Mouse (Mus musculus): ENCODE measurements around the gene Fndc7.

Gene Fndc7

DNA sequence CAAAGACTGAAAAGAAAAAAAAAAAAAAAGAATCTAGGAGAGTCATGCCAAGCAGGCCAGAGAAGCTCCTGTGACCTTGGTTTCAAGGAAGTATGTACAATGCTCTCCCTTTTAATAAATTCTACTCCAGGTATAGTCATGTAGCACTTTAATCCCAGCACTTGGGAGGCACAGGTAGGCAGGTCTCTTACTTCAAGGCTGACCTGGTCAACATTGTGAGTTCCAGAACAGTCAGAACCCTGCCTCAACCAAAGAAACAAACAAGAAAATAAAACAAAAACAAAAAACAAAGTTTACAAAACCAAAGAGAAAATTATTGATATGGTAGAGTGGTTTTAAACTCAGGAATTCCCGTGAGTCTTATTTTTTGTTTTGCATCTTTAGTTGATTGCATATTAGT lies at the start of gene Fndc7:
Fndc7 (minus strand) TSS at position 101 of the 400 bp plus-strand sequence.
- DNase-seq: no peak

DNA sequence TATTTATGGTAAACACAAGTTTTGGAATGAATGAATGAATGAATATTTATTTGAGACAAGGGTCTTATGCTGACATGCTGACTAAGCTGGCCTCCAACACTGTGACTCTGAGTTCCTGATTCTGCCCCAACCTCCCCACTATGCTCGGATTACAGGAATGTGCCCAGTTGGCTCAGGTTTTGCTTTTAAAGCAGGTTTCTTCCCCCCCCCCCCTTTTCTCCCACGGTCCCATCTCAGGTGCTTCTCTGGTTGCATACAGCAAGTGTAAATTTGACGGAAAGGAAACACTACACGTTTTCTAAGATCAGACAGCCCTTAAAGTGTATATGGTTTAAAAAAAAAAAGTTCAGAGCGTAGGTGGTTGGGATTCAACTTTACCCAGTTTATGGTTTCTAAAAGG lies 49.8 kb upstream of the Fndc7 start, which contains the start of gene Henmt1:
Henmt1 (plus strand) TSS at position 301 of the 400 bp plus-strand sequence.
- no peak for DNase-seq

GRCm38 (mm10) chr3:108938691-108939090 lies 48.9 kb upstream of the Fndc7 start:
- DNase-seq: no peak

- DNase-seq: no peak
Observed at GRCm38 (mm10) chr3:108933557-108933956, 43.7 kb upstream of the Fndc7 start.

GRCm38 (mm10) chr3:108926308-108926707 lies 36.5 kb upstream of the Fndc7 start:
- no peak for DNase-seq

DNA sequence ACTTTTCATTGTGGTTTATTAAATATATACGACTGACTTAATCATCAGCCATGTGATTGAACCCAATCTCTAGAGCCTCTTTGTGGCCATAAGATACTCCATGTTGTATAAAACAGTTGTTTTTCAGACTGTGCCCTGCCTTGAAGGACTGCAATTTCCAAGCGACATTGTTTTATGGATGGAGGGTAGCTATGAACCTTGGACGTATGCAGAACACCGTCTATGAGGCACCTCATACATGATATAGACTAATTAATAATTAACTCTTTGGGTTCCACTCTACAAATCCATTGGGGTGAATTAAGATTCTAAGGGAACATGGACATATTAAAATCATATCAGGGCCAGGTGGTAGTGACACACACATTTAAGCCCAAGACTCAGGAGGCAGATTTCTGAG lies 35.9 kb upstream of the Fndc7 start:
- DNase-seq: no peak

DNA sequence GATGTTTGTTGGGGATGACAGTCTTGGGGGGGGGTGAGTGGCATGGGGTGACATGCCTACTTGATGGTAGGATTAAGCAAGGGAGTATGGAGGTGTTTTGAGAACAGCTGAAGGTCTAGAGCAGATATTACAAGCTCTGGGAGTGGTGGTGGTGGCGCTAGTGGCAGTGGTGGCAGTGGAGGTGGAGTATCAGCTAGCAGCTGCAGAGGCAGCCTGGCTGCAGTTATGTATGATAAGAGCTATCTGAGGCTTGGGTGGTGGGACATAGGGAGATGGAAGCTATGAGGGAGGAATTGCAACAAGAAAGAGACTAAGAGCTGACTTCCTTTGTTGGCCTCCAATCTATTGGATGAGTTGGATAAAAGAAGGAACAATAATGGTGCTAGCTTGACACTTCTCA lies 32.0 kb upstream of the Fndc7 start:
- DNase-seq: no peak

GRCm38 (mm10) chr3:108920442-108921070 lies 30.7 kb upstream of the Fndc7 start:
- no peak for DNase-seq

DNA sequence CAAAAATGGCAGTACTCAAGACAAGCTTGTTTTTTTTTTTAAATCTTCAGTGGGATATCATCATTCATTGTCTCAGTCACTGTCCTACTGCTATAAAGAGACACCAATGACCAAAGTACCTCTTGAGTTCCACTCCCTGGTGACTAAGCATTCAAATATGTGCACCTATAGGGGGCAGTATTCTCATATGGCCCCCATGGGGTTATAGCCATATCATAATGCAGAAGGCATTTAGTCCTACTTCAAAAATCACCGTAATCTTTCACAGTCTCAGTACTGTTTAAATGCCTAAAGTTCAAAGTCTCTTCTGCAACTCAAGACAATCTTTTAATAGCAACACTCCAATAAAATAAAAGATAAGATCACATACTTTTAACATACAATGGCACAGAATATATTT lies 29.0 kb upstream of the Fndc7 start:
- DNase-seq: peak; percentile 18

GRCm38 (mm10) chr3:108917986-108918385 lies 28.2 kb upstream of the Fndc7 start:
- DNase-seq: peak; percentile 11

- DNase-seq: peak; percentile 38
Observed at GRCm38 (mm10) chr3:108916857-108917256, 27.0 kb upstream of the Fndc7 start.

DNA sequence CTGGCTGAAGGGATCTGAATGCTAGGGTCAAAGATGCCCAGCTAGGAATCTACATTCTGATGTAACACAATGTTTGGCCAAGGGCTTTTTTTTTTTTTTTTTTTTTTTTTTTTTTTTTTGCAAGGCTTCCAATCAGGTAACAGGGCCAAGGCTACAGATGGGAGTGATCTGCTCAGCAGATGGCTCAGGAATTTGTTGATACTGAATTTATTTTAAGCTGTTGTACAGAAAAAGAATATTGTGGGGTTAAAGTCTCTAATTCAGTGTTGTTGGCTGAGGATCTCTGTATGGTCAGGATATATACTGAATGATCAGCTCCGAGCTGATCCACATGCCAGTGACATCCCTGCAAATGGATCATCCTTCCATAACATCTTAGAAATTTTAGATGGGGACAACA lies 26.2 kb upstream of the Fndc7 start:
- DNase-seq: peak; percentile 86

DNA sequence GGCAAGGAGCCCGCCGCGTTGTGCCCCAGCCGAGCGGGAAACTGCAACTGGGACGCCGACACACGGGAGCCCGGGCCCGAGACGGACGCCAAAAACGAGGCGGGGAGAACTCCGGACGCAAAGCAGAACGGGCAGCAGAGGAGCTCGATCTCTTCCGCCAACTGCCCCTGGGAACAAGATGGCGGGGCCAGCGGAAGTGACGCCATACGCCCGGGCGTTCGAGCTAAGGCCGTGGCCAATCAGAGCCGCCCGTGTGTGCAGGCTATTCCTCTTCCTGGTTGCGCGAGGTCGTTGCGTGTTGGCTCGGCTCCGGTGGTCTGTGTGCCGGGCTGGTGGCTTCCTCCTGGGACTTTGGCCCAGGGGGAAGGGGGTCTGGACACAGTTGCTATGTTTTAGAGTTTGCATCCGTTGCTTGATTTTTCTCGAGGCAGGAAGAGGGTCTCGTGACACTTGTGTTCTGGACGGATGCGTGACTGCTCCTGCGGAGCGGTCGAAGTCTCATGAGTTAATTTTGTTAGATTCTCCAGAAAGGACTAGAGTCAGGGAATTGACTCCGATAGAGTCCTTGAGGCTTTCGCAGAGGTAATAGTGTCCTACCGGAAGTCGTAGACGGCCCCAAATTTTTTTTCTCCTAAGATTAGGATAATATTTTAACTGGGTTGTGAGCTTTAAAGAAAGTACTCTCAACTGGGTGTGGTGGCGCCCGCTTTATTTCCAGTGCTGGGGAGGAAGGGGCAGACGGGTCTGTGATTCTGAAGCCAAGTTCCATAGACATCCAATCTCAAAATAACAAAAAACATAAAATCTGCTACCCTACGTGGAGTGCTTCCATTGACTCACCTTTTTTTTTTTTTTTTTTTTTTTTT lies 22.0 kb upstream of the Fndc7 start, which contains the start of gene Prpf38b:
Prpf38b (minus strand) TSS at position 180 of the 866 bp plus-strand sequence.
- DNase-seq: peak; percentile 93

DNA sequence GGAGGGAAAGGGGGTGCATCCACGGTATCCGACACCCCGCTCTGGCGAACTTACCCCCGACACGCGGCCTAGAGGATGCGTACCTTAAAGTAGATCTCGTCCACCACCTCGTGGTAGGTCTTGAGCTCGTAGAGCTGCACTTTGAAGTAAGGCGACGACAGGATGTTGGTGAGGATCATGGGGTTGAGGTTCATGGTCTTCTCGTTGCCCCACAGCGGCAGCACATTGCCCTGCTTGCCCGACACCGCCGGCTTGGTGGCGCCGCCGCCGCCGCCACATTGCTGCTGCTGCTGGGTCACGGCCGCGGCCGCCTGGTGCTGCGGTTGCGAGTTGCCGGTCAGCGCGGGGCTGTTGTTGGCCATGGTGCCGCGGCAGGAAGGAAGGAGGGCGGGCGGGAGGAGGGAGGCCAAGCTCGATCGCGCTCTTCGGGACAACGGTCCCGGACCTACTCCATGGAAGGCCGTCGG lies 21.3 kb upstream of the Fndc7 start:
- peak; percentile 73 for DNase-seq

DNA sequence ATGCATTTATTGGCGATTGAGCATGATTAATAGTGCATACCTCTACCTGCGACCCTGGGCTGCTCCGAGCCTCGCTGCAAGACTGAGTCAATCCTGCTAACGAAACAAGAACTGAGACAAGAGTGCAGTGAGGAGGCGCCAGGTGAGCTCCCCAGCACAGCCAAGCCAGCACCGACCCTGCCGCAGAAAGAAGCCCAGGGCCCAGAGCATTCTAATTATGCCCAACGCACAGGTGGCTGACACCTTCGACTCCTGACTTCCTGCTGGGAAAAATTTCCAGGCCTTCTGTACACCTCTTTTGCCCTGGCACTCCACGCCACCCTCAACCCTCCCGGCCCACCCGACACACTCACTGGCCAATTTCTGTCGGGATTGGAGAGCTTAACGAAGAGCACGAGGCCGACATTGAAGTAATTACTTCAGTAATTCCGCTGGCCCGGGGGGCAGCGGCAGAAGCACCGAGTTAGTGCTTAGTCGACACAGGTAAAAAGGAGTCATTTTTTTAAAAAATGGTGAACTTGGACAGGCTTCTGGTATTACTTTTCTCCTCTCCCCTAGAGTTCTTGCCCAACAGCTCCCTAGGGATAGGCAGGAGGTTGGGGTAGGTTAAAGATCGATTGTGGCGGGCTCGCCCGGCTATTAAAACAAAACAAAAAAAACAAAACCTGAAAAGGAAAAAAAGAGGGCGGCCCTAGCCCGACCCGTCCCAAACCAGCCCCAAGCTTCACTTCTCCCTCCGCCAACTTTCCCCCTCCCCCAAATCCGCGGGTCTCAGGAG lies 20.7 kb upstream of the Fndc7 start:
- DNase-seq: peak; percentile 91

DNA sequence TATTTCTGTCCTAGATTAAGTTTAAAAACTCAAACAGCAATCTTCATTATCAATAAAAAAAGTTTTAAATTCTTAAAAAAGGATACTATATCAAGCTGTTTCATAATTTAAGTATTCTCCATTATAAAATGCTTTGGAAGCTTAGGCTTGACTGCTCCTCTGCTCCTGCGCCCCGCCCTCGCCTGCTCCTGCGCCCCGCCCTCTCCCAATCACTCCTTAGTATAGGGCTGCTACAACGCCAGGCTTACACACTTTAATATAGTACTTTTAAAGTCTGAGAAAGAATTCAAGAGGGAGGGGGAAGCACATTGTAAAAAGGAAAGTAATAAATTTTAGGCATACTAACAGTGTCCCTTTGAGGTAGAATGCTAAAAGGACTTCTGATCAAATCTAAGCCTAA lies 13.1 kb upstream of the Fndc7 start:
- DNase-seq: no peak

GRCm38 (mm10) chr3:108902038-108902437 lies 12.2 kb upstream of the Fndc7 start:
- no peak for DNase-seq

DNA sequence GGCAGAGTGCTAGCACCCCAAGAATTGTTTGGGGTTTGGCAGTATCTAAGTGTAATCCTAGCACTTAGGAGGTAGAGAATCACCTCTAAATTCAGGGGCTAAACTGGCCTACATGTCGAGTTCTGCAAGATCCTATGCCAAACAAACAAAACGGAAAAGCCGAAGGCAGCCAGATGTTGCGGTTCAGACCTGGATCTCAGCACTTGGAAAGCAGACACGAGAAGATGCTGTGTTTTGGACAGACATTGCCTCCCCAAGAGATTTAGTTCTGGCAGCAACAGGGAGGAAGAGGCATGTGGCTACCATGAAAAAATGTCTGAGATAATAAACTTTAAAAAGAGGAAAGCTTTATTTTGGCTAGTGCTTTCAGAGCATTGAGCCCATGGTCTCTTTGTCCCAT lies 10.9 kb upstream of the Fndc7 start:
- no peak for DNase-seq

GRCm38 (mm10) chr3:108900147-108900546 lies 10.3 kb upstream of the Fndc7 start:
- DNase-seq: no peak

DNA sequence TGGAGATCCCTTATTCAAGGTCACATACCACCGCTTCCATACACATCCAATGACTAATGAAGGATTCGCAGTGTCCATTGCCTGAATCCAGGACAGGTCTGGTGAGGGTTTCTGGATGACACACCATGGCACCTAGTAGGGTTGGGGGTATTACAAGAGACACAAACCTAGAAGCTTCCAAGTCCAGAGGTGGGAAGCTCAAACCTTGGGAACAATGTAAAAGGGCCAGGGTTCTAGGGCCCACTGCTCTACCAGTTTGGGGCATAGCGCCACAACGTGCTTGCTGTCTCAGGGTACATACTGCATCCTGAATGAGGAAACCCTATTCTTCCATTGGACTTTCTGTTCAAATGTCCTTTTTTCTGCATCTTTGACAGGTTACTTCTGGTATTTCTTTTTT lies 8.8 kb upstream of the Fndc7 start:
- DNase-seq: no peak

DNA sequence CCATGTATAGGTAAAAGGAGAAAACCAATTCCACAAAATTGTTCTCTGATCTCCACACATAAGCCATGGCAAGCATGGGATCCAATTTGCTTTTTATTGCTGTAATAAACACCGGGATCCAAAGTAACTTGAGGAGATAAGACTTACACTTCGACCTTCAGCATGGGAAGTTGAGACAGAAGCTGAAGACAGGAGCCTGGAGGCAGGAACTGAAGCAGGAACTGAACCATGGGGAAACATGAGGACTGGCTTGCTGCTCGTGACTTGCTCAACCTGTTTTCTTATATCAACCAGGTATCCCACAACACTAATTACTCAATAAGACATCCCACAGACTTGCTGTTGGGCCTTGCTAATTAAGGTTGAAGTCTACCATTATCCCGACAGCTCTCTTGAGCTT lies 3.1 kb upstream of the Fndc7 start:
- DNase-seq: no peak

GRCm38 (mm10) chr3:108892080-108892479 lies 2.3 kb upstream of the Fndc7 start:
- DNase-seq: no peak

- DNase-seq: no peak
Observed at GRCm38 (mm10) chr3:108887618-108887975, 2.2 kb downstream of the Fndc7 start.
